Mouse (Mus musculus) MEL (cell line): ENCODE results near the gene Anxa2.

Source experiments
- CHD2 ChIP-seq: IDR thresholded peaks from 2 replicates; pipeline ENCODE4 v1.6.1; 2011; ENCODE audit warnings: low read length, improper control_type of control experiment
- CTCF ChIP-seq, 3 experiments: IDR thresholded peaks in 2 of 3; conservative IDR thresholded peaks in 1 of 3; 2 replicates each; pipeline ENCODE4 v1.5.1; 2011 to 2012; ENCODE audit warnings: low read length in 3 of 3, low read depth in 2 of 3, mild to moderate bottlenecking in 2 of 3, improper control_type of control experiment in 1 of 3, inconsistent platforms in 1 of 3, mixed read lengths in 1 of 3, moderate library complexity in 1 of 3; ENCODE audit not compliant: control insufficient read depth in 1 of 3, insufficient read depth in 1 of 3, poor library complexity in 1 of 3, severe bottlenecking in 1 of 3
- E2F4 ChIP-seq: IDR thresholded peaks from 2 replicates; pipeline ENCODE4 v1.6.1; 2011; ENCODE audit warnings: low read depth, low read length, improper control_type of control experiment, borderline replicate concordance
- EP300 ChIP-seq, 2 experiments: IDR thresholded peaks; 2 replicates each; pipeline ENCODE4 v1.6.1; 2011; ENCODE audit warnings: improper control_type of control experiment in 2 of 2, low read length in 2 of 2, low read depth in 1 of 2, mild to moderate bottlenecking in 1 of 2
- GATA1 ChIP-seq: IDR thresholded peaks from 2 replicates; pipeline ENCODE4 v1.6.1; 2011; ENCODE audit warnings: low read depth, low read length, improper control_type of control experiment
- HCFC1 ChIP-seq: IDR thresholded peaks from 2 replicates; pipeline ENCODE4 v1.6.1; 2012; ENCODE audit warnings: low read depth, mild to moderate bottlenecking, inconsistent platforms, low read length, improper control_type of control experiment, moderate library complexity
- MAFK ChIP-seq: IDR thresholded peaks from 2 replicates; pipeline ENCODE4 v1.6.1; 2011; ENCODE audit warnings: low read depth, mild to moderate bottlenecking, low read length, improper control_type of control experiment, borderline replicate concordance
- POLR2A ChIP-seq, 2 experiments: IDR thresholded peaks; 2 replicates each; pipeline ENCODE4 v1.6.1; 2011 to 2012; ENCODE audit warnings: low read length in 2 of 2, mild to moderate bottlenecking in 2 of 2, control low read depth in 1 of 2, improper control_type of control experiment in 1 of 2, low read depth in 1 of 2, moderate library complexity in 1 of 2; ENCODE audit not compliant: control insufficient read depth in 1 of 2, insufficient read depth in 1 of 2, poor library complexity in 1 of 2
- RCOR1 ChIP-seq: IDR thresholded peaks from 2 replicates; pipeline ENCODE4 v1.6.1; 2012; ENCODE audit warnings: low read depth, mild to moderate bottlenecking, inconsistent platforms, low read length, improper control_type of control experiment
- ZMIZ1 ChIP-seq: IDR thresholded peaks from 2 replicates; pipeline ENCODE4 v1.6.1; 2012; ENCODE audit warnings: low read depth, mild to moderate bottlenecking, inconsistent platforms, low read length, improper control_type of control experiment, moderate library complexity

GRCm38 (mm10) chr9:69517387-69518035 lies 64.1 kb downstream of the Anxa2 start:
- TF ChIP-seq HCFC1 (no peak), RCOR1 (no peak), CTCF (IDR thresholded peaks at IDR 0.05 in 2 of 3, conservative IDR thresholded peaks at IDR 0.05 in 1 of 3; ENCODE audit: control insufficient read depth in 1 of 3, insufficient read depth in 1 of 3, low read depth in 2 of 3, low read length in 3 of 3, poor library complexity in 1 of 3, severe bottlenecking in 1 of 3) (no peak), MAFK (no peak), E2F4 (no peak), POLR2A (IDR thresholded peaks at IDR 0.05; ENCODE audit: control insufficient read depth in 1 of 2, insufficient read depth in 1 of 2, low read depth in 1 of 2, low read length in 2 of 2, poor library complexity in 1 of 2) (no peak), GATA1 (no peak), EP300 (IDR thresholded peaks at IDR 0.05; ENCODE audit: low read depth in 1 of 2, low read length in 2 of 2) (no peak), CHD2 (no peak), ZMIZ1 (no peak)
